Mouse (Mus musculus) brain, embryonic 14.5 days (tissue): Measurements from ENCODE around the gene Otof. TPM values are rescaled to one million over a fixed set of nuclear protein-coding genes. Genes with fewer than 3 reads are reported as not detected.

Source experiments
- DNase-seq: peaks from one replicate; pipeline ENCODE4 v3.0.0-alpha.2; 2011; ENCODE audit warnings: low read depth
- CTCF ChIP-seq: fragments of 200-500 bp; IDR thresholded peaks from 2 replicates; pipeline ENCODE4 v1.5.1; 2012; ENCODE audit warnings: inconsistent platforms, mild to moderate bottlenecking, moderate library complexity, borderline replicate concordance; ENCODE audit not compliant: insufficient read depth, insufficient read length; ENCODE audit errors: extremely low read depth
- POLR2A ChIP-seq: fragments of 200-500 bp; IDR thresholded peaks from 2 replicates; pipeline ENCODE4 v1.6.1; 2012; ENCODE audit warnings: mild to moderate bottlenecking, inconsistent platforms, borderline replicate concordance; ENCODE audit not compliant: poor library complexity, insufficient read depth, insufficient read length, severe bottlenecking; ENCODE audit errors: extremely low read depth
- polyA plus RNA-seq: library from polyadenylated mRNA; depleted of rRNA; stranded (reverse); fragments of >200 nt; gene quantifications from 2 replicates; pipeline ENCODE4 v1.2.3, GENCODE M21; 2012; rRNA removed

Gene Otof
- polyA plus RNA-seq, 1 experiment = 6.9 TPM

- TF ChIP-seq POLR2A = no peak
- no peak for TF ChIP-seq CTCF
- DNase-seq = no peak
Measured at GRCm38 (mm10) chr5:30369426-30369825, 92.3 kb downstream of the Otof start.

GRCm38 (mm10) chr5:30367405-30367804 lies 94.3 kb downstream of the Otof start:
- no peak for DNase-seq
- no peak for TF ChIP-seq CTCF
- TF ChIP-seq POLR2A = no peak

GRCm38 (mm10) chr5:30358436-30359099 lies 103.2 kb downstream of the Otof start:
- TF ChIP-seq CTCF (no peak), POLR2A (no peak)
- DNase-seq = no peak

- DNase-seq = no peak
- TF ChIP-seq POLR2A = no peak
- no peak for TF ChIP-seq CTCF
Measured at GRCm38 (mm10) chr5:30356647-30357046, 105.1 kb downstream of the Otof start.

GRCm38 (mm10) chr5:30355559-30356159 lies 106.1 kb downstream of the Otof start:
- no peak for DNase-seq
- TF ChIP-seq POLR2A (no peak), CTCF (no peak)

GRCm38 (mm10) chr5:30355114-30355513 lies 106.6 kb downstream of the Otof start:
- TF ChIP-seq CTCF = no peak
- TF ChIP-seq POLR2A = no peak
- DNase-seq = no peak

GRCm38 (mm10) chr5:30353605-30354004 lies 108.1 kb downstream of the Otof start:
- TF ChIP-seq POLR2A (no peak), CTCF (no peak)
- DNase-seq = no peak

- TF ChIP-seq POLR2A (no peak), CTCF (no peak)
- no peak for DNase-seq
Measured at GRCm38 (mm10) chr5:30343886-30344285, 117.8 kb downstream of the Otof start.

GRCm38 (mm10) chr5:30343107-30343506 lies 118.6 kb downstream of the Otof start:
- TF ChIP-seq CTCF (peak; percentile 94), POLR2A (no peak)
- DNase-seq = peak; percentile 86

GRCm38 (mm10) chr5:30342601-30343015 lies 119.1 kb downstream of the Otof start:
- TF ChIP-seq POLR2A = no peak
- TF ChIP-seq CTCF = no peak
- DNase-seq = peak; percentile 25

- no peak for TF ChIP-seq POLR2A
- no peak for TF ChIP-seq CTCF
- no peak for DNase-seq
Measured at GRCm38 (mm10) chr5:30341601-30342365, 119.9 kb downstream of the Otof start.

- no peak for DNase-seq
- TF ChIP-seq CTCF (no peak), POLR2A (no peak)
Measured at GRCm38 (mm10) chr5:30340815-30341214, 120.9 kb downstream of the Otof start.

Other genes with a start within 250 kb of the Otof start
- gene Selenoi, start 229.4 kb downstream of the Otof start, polyA plus RNA-seq = 46.1 and 57.4 TPM in 2 replicates
- 2.7 and 4.0 TPM in 2 replicates for gene Drc1, start 180.5 kb downstream of the Otof start, polyA plus RNA-seq
- 0.38 and 0.78 TPM in 2 replicates for gene 1700001C02Rik, start 4.1 kb upstream of the Otof start, polyA plus RNA-seq
- gene Cib4, start 83.9 kb upstream of the Otof start, polyA plus RNA-seq = not detected in 2 replicates
- 5.5 and 10.9 TPM in 2 replicates for gene Kcnk3, start 126.2 kb upstream of the Otof start, polyA plus RNA-seq
- gene Slc35f6, start 186.0 kb upstream of the Otof start, polyA plus RNA-seq = 44.4 and 52.9 TPM in 2 replicates
- gene Cenpa, start 204.8 kb upstream of the Otof start, polyA plus RNA-seq = 55.9 and 105 TPM in 2 replicates
- 368 and 444 TPM in 2 replicates for gene Dpysl5, start 249.6 kb upstream of the Otof start, polyA plus RNA-seq